19 mouse cellular contexts compared by ENCODE assay signal in genomic region chr1:83345069-83345468, GRCm38 (mm10).
DNase-seq lines count a peak whose midpoint lies in the region; ATAC-seq and TF ChIP-seq lines count a peak whose summit lies in the region.
"Had no signal": no experiment of that assay in that cellular context is flagged by ENCODE, and none has a peak within 500 bp of the region (broad histone marks: within the 10 kb centered on the region; RNA-seq: fewer than 3 reads in every experiment).

No protein-coding gene starts in this region.

- no peak overlapping the region for H3K4me3 ChIP-seq in heart, embryonic 13.5 days
- H3K4me3 ChIP-seq in lung, embryonic 14.5 days (ENCODE audit: low read depth, low read length), result no peak overlapping the region
- H3K4me3 ChIP-seq: embryonic facial prominence, embryonic 12.5 days; forebrain, embryonic 12.5 days; myocyte; neural tube, embryonic 13.5 days had no signal

- peak overlapping the region; percentile 97 for H3K27ac ChIP-seq in heart, embryonic 13.5 days (replicated peaks)
- H3K27ac ChIP-seq in lung, embryonic 14.5 days (ENCODE audit: low read depth), result no peak overlapping the region
- H3K27ac ChIP-seq: embryonic facial prominence, embryonic 12.5 days; hindbrain, postnatal 0 days; neural tube, embryonic 13.5 days had no signal

- 31% methylated on average over 3 of the region's 3 CpGs for WGBS in heart, embryonic 13.5 days
- 43% methylated on average over 3 of the region's 3 CpGs for WGBS in lung, embryonic 14.5 days

- no peaks in the 10 kb centered on the region for H3K36me3 ChIP-seq in heart, embryonic 13.5 days
- H3K36me3 ChIP-seq in lung, embryonic 14.5 days (ENCODE audit: insufficient read depth), result no peaks in the 10 kb centered on the region
- H3K36me3 ChIP-seq: embryonic facial prominence, embryonic 12.5 days; forebrain, embryonic 12.5 days; neural tube, embryonic 13.5 days had no signal

- no peak for ATAC-seq in heart, embryonic 13.5 days (ENCODE audit: extremely low read depth, insufficient number of reproducible peaks, low FRiP score, low TSS enrichment)
- ATAC-seq in lung, embryonic 14.5 days (ENCODE audit: insufficient read depth), result peak; percentile 17; the same call in 1 of the 2 replicates
- ATAC-seq: hindbrain, postnatal 0 days; intestine, embryonic 16.5 days had no signal

- peaks cover 23% of the 10 kb centered on the region for H3K4me1 ChIP-seq in heart, embryonic 13.5 days
- no peaks in the 10 kb centered on the region for H3K4me1 ChIP-seq in lung, embryonic 14.5 days (ENCODE audit: insufficient read depth)
- H3K4me1 ChIP-seq: embryonic facial prominence, embryonic 12.5 days; neural tube, embryonic 13.5 days had no signal

- no peaks in the 10 kb centered on the region for H3K9me3 ChIP-seq in heart, embryonic 13.5 days
- no peaks in the 10 kb centered on the region for H3K9me3 ChIP-seq in lung, embryonic 14.5 days (ENCODE audit: low read depth, low read length)
- H3K9me3 ChIP-seq: embryonic facial prominence, embryonic 12.5 days; forebrain, embryonic 12.5 days; neural tube, embryonic 13.5 days had no signal

- no peak for TF ChIP-seq CTCF in lung, embryonic 14.5 days (IDR thresholded peaks at IDR 0.05; ENCODE audit: low read depth)

- DNase-seq in heart, adult 11 months, result no peak
- DNase-seq in lung, embryonic 14.5 days, result peak; percentile 3
- DNase-seq in lung, postnatal 25 days (ENCODE audit: low spot score), result no peak
- DNase-seq in retina, postnatal 1 day, result peak; percentile 67
- no peak for DNase-seq in retina, embryonic 14.5 days (ENCODE audit: low spot score)
- no peak for DNase-seq in thymus, postnatal 36 days
- DNase-seq: adrenal gland, adult 2 months; kidney, adult 9 months; kidney, postnatal 14 days; layer of hippocampus, postnatal 36 days; thymus, adult 18-20 months; thymus, postnatal 4 days had no signal

- H3K9ac ChIP-seq in heart, embryonic 13.5 days, result 0 out of 2 replicates have a peak overlapping the region, but pooled peaks have one; percentile 52
- H3K9ac ChIP-seq in lung, embryonic 14.5 days, result no peak overlapping the region
- H3K9ac ChIP-seq: embryonic facial prominence, embryonic 12.5 days; forebrain, embryonic 12.5 days; neural tube, embryonic 13.5 days had no signal

- H3K4me2 ChIP-seq in heart, embryonic 13.5 days, result peak overlapping the region; percentile 64
- no peak overlapping the region for H3K4me2 ChIP-seq in lung, embryonic 14.5 days
- H3K4me2 ChIP-seq: embryonic facial prominence, embryonic 12.5 days; forebrain, embryonic 12.5 days; neural tube, embryonic 13.5 days had no signal

- H3K27me3 ChIP-seq in heart, embryonic 13.5 days (replicated peaks), result no peaks in the 10 kb centered on the region
- no peaks in the 10 kb centered on the region for H3K27me3 ChIP-seq in lung, embryonic 14.5 days (ENCODE audit: insufficient read depth, low read length)
- H3K27me3 ChIP-seq: embryonic facial prominence, embryonic 12.5 days; forebrain, embryonic 12.5 days; neural tube, embryonic 13.5 days had no signal

Comparison
In these comparisons a context has a peak if more than half of its experiments do, and no peak if none do; other contexts are left out.
1. DNase-seq: peak in lung, embryonic 14.5 days (single experiment) and retina, postnatal 1 day (single experiment); none in heart, adult 11 months (single experiment), lung, postnatal 25 days (single experiment), retina, embryonic 14.5 days (single experiment) and thymus, postnatal 36 days (0 of 2).